Mouse (Mus musculus): Measurements from ENCODE around the gene Il34.

DNA sequence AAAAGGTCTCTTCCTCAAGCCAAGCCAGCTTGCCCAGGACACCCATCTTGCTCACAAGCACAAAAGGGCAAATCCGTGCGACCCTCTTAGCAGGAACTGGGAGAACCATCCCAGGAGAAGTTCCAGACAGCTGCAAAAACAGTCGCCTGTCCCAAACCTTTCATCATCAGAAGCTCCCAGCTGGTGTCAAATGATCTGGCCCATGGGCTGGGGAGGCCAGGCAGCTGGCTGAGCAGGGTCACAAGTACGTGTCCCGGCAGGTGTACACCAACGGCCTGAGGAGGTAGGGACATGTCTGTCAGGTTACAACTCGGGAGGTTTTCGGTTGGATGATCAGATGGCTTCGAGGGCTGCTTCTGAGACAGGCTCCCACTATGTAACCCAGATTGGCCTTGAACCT lies 59.1 kb downstream of the Il34 start:
- no peak for TF ChIP-seq CTCF (IDR thresholded peaks at IDR 0.05; ENCODE audit: insufficient read depth, low read length)
- TF ChIP-seq POLR2A (IDR thresholded peaks at IDR 0.05; ENCODE audit: borderline replicate concordance, extremely low read depth, low read depth, low read length) = no peak

All from lung, adult 2 months (tissue).